Mouse (Mus musculus) liver, embryonic 13.5 days (tissue): ENCODE results near the gene Kifap3. TPM values are rescaled to one million over a fixed set of nuclear protein-coding genes. Genes with fewer than 3 reads are reported as not detected.

Source experiments
- ATAC-seq: fragments of 200-750 bp; cut with Nextera tagmentation; 2 replicates; pipeline ENCODE4 v1.8.0; 2017; ENCODE audit warnings: low read depth, mild to moderate bottlenecking, moderate number of reproducible peaks, moderate library complexity
- DNase-seq: peaks from one replicate; pipeline ENCODE4 v3.0.0; 2022
- H3K27ac ChIP-seq: fragments of 300-500 bp; sonication (generic); 2 replicates; pipeline ENCODE4 v1.5.1; 2015; ENCODE audit warnings: moderate library complexity, mild to moderate bottlenecking, inconsistent platforms
- H3K27me3 ChIP-seq: fragments of 300-500 bp; sonication (generic); 2 replicates; pipeline ENCODE4 v1.6.1; 2015; ENCODE audit warnings: mild to moderate bottlenecking, inconsistent platforms
- H3K36me3 ChIP-seq: fragments of 300-500 bp; sonication (generic); 2 replicates; pipeline ENCODE4 v1.6.1; 2015; ENCODE audit warnings: mild to moderate bottlenecking, inconsistent platforms
- H3K4me1 ChIP-seq: fragments of 300-500 bp; sonication (generic); replicated peaks from 2 replicates; pipeline ENCODE4 v1.6.1; 2015; ENCODE audit warnings: inconsistent platforms
- H3K4me2 ChIP-seq: fragments of 300-500 bp; sonication (generic); 2 replicates; pipeline ENCODE4 v1.6.1; 2015; ENCODE audit warnings: inconsistent platforms, mild to moderate bottlenecking, moderate library complexity
- H3K4me3 ChIP-seq: fragments of 300-500 bp; sonication (generic); replicated peaks from 2 replicates; pipeline ENCODE4 v1.5.1; 2015; ENCODE audit warnings: mild to moderate bottlenecking, inconsistent platforms
- H3K9ac ChIP-seq: fragments of 300-500 bp; sonication (generic); 2 replicates; pipeline ENCODE4 v1.6.1; 2015; ENCODE audit warnings: mild to moderate bottlenecking, inconsistent platforms
- H3K9me3 ChIP-seq: fragments of 300-500 bp; sonication (generic); replicated peaks from 2 replicates; pipeline ENCODE4 v1.6.1; 2016; ENCODE audit warnings: inconsistent platforms
- WGBS: fragments of 180-500 bp; shearing (Covaris S2); methylation state at CpG from one replicate; pipeline ENCODE4 v1.1.7; 2015; ENCODE audit not compliant: insufficient replicate concordance; 5-methylcytosine and 5-hydroxymethylcytosine counted together
- polyA plus RNA-seq: library from polyadenylated mRNA; unstranded; fragments of >200 nt; fragmentation: Nextera tagmentation; extraction: Ambion mirVana; gene quantifications from 2 replicates; pipeline ENCODE4 v1.2.1, GENCODE M21; 2015

Kifap3 gene
- polyA plus RNA-seq, 1 experiment from 2014 or later = 3.3 TPM

DNA sequence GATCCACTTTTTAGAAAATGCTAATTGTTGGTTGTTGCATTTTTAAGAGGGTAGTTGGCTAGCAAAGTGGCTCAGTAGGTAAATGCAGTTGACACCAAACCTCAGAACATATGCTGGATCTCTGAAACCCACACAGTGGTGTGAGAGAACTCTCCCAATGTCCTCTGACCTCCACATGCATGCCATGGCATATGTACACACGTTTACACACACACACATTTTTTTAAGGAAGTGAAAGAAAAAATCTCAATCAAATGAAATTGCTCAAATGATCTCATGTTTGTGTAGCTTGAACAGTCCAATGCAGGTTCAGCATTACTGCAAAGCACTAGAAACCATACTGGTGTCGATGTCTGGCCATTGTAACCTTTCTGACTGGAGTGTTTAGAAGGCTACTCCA lies 120.2 kb downstream of the Kifap3 start:
- no peak for ATAC-seq
- Histone ChIP-seq H3K4me3 (no peak overlapping the region), H3K36me3 (no peaks in the 10 kb centered on the region), H3K9me3 (no peaks in the 10 kb centered on the region), H3K4me2 (no peak overlapping the region), H3K27me3 (no peaks in the 10 kb centered on the region), H3K27ac (no peak overlapping the region), H3K9ac (no peak overlapping the region), H3K4me1 (no peaks in the 10 kb centered on the region)
- WGBS = 61% methylated on average over 2 of the region's 2 CpGs
- DNase-seq = no peak

GRCm38 (mm10) chr1:163900168-163900567 lies 120.8 kb downstream of the Kifap3 start:
- no peak overlapping the region for H3K4me3 ChIP-seq
- H3K36me3 ChIP-seq = no peaks in the 10 kb centered on the region
- ATAC-seq (no peak), DNase-seq (no peak)
- WGBS = 46% methylated on average over 2 of the region's 2 CpGs
- no peaks in the 10 kb centered on the region for H3K9me3 ChIP-seq
- no peak overlapping the region for H3K4me2 ChIP-seq
- no peaks in the 10 kb centered on the region for H3K4me1 ChIP-seq
- H3K27me3 ChIP-seq = no peaks in the 10 kb centered on the region
- H3K9ac ChIP-seq = no peak overlapping the region
- no peak overlapping the region for H3K27ac ChIP-seq

- Histone ChIP-seq H3K36me3 (no peaks in the 10 kb centered on the region), H3K4me3 (no peak overlapping the region), H3K4me1 (no peaks in the 10 kb centered on the region; the same call in 1 of the 2 replicates), H3K27ac (no peak overlapping the region), H3K9ac (no peak overlapping the region), H3K9me3 (no peaks in the 10 kb centered on the region), H3K27me3 (no peaks in the 10 kb centered on the region), H3K4me2 (no peak overlapping the region)
- ATAC-seq = no peak
- DNase-seq = no peak
- WGBS = 68% methylated on average over 3 of the region's 3 CpGs
Observed at GRCm38 (mm10) chr1:163903411-163903810, 124.0 kb downstream of the Kifap3 start.

DNA sequence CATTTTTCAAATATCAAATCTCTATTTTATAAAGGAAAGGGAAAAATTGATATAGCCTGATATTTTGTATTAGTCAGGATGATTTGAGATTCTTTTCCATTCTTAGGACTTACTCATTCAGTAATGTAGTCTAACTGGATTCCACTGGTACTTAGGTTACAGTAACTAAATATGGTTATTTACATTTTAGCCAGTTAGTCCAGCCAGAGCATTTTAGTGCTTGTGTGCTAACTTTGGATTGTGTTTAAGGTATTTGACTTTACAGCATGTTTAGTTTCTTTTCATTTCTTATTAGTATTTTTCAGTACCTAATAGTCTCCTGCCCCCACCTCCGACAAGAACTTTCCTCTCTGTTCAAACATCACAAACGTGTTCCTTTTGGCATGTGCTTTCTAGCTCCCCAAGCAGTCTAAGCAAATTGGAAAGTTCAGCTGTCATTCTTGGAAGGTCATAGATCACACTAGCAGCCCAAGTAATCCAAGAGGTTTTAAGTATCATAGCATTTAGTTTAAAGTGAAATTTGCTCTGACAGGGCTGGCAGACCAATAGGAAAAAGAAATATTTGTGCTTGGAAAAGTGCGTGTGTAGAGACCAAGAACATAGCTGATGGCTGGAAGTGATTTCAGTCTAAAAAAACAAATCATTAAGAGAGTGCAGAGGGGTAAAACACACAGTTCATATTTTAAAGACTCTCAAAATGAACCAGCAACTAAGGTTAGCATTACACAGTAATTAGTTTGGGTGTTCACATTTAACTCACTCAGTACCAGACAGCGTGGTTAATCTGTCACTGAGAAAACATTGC lies 127.8 kb downstream of the Kifap3 start:
- Histone ChIP-seq H3K4me1 (no peaks in the 10 kb centered on the region; the same call in 1 of the 2 replicates), H3K9ac (no peak overlapping the region), H3K27me3 (no peaks in the 10 kb centered on the region), H3K4me2 (no peak overlapping the region), H3K4me3 (no peak overlapping the region), H3K9me3 (no peaks in the 10 kb centered on the region), H3K27ac (no peak overlapping the region), H3K36me3 (no peaks in the 10 kb centered on the region)
- WGBS = 72% methylated on average over 4 of the region's 4 CpGs
- DNase-seq (no peak), ATAC-seq (no peak)

DNA sequence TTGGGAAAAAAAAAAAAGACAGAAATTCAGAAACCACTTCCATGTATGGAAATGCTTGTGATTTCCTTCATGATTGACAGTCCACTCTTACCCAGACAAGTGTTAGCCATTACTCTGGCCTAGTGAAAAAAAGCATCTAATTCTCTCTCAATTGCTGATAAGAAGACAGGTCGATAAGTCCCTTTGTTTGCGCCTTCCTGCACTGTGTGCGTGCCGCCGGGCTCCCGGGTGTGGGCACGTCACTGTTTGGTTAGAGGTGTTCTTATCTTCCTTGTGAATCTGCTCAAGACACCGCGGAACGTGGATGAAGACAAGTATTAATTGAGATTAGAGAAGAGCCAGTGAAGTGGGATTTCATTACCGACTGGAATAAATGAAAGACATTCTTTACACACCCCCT lies 129.0 kb downstream of the Kifap3 start:
- ATAC-seq (no peak), DNase-seq (no peak)
- Histone ChIP-seq H3K4me3 (no peak overlapping the region), H3K36me3 (no peaks in the 10 kb centered on the region), H3K4me2 (no peak overlapping the region), H3K4me1 (no peaks in the 10 kb centered on the region; the same call in 1 of the 2 replicates), H3K9ac (no peak overlapping the region), H3K9me3 (no peaks in the 10 kb centered on the region), H3K27me3 (no peaks in the 10 kb centered on the region), H3K27ac (no peak overlapping the region)
- 31% methylated on average over 11 of the region's 11 CpGs for WGBS

- H3K36me3 ChIP-seq = no peaks in the 10 kb centered on the region
- no peaks in the 10 kb centered on the region for H3K27me3 ChIP-seq
- no peaks in the 10 kb centered on the region for H3K9me3 ChIP-seq
- no peak overlapping the region for H3K9ac ChIP-seq
- H3K27ac ChIP-seq = no peak overlapping the region
- WGBS = 2% methylated on average over 2 of the region's 2 CpGs
- H3K4me1 ChIP-seq = no peaks in the 10 kb centered on the region; the same call in 1 of the 2 replicates
- DNase-seq (no peak), ATAC-seq (no peak)
- no peak overlapping the region for H3K4me3 ChIP-seq
- no peak overlapping the region for H3K4me2 ChIP-seq
Observed at GRCm38 (mm10) chr1:163910343-163910742, 131.0 kb downstream of the Kifap3 start.

- 80% methylated on average over 9 of the region's 9 CpGs for WGBS
- Histone ChIP-seq H3K27ac (no peak overlapping the region), H3K36me3 (no peaks in the 10 kb centered on the region), H3K9me3 (no peaks in the 10 kb centered on the region), H3K4me3 (no peak overlapping the region), H3K9ac (no peak overlapping the region), H3K27me3 (no peaks in the 10 kb centered on the region), H3K4me1 (no peaks in the 10 kb centered on the region; the same call in 1 of the 2 replicates), H3K4me2 (no peak overlapping the region)
- DNase-seq (no peak), ATAC-seq (no peak)
Observed at GRCm38 (mm10) chr1:163910785-163911184, 131.4 kb downstream of the Kifap3 start.

DNA sequence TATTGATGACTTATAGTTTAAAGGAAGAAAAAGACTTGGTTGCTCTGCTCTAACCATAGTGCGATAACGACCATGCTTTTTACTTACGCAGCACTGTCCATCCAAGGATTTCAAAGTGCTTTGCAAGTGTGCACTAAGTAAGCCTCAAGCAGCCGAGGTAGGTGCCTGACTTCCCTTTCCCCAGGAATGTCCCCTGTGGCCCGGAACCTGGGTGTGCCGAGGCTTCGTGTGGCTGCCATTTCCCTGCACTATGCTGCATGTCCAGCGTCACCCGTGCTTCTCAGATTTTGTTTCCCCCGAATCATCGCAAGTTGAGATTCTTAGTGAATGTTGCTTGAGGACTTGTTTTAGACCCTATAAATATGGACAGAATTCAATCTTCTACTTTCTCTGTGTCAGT lies 132.6 kb downstream of the Kifap3 start:
- no peak for DNase-seq
- no peaks in the 10 kb centered on the region for H3K27me3 ChIP-seq
- H3K4me3 ChIP-seq = no peak overlapping the region
- H3K9me3 ChIP-seq = no peaks in the 10 kb centered on the region
- no peak overlapping the region for H3K27ac ChIP-seq
- H3K9ac ChIP-seq = no peak overlapping the region
- H3K4me1 ChIP-seq = no peaks in the 10 kb centered on the region; the same call in 1 of the 2 replicates
- 76% methylated on average over 11 of the region's 11 CpGs for WGBS
- no peak overlapping the region for H3K4me2 ChIP-seq
- no peak for ATAC-seq
- no peaks in the 10 kb centered on the region for H3K36me3 ChIP-seq

- H3K27ac ChIP-seq = no peak overlapping the region
- no peaks in the 10 kb centered on the region for H3K4me1 ChIP-seq
- H3K27me3 ChIP-seq = no peaks in the 10 kb centered on the region
- ATAC-seq (no peak), DNase-seq (no peak)
- H3K9me3 ChIP-seq = no peaks in the 10 kb centered on the region
- H3K4me3 ChIP-seq = no peak overlapping the region
- H3K4me2 ChIP-seq = no peak overlapping the region
- WGBS = 80% methylated on average over 5 of the region's 5 CpGs
- H3K36me3 ChIP-seq = no peaks in the 10 kb centered on the region
- no peak overlapping the region for H3K9ac ChIP-seq
Observed at GRCm38 (mm10) chr1:163917349-163918160, 138.2 kb downstream of the Kifap3 start.

- Histone ChIP-seq H3K4me2 (no peak overlapping the region), H3K9ac (no peak overlapping the region), H3K4me3 (no peak overlapping the region), H3K27me3 (no peaks in the 10 kb centered on the region), H3K36me3 (no peaks in the 10 kb centered on the region), H3K4me1 (0 out of 2 replicates have a peak, but pooled peaks cover 3% of the 10 kb centered on the region), H3K27ac (no peak overlapping the region), H3K9me3 (no peaks in the 10 kb centered on the region)
- WGBS = 69% methylated on average over 8 of the region's 8 CpGs
- ATAC-seq (no peak), DNase-seq (no peak)
Observed at GRCm38 (mm10) chr1:163924093-163924492, 144.7 kb downstream of the Kifap3 start.

- peak within 1 kb of the TSS; percentile 86 for H3K27ac ChIP-seq
- 68% methylated on average over 7 of the region's 7 CpGs for WGBS
- H3K9me3 ChIP-seq = no peaks in the 10 kb centered on the region
- DNase-seq (no peak), ATAC-seq (no peak)
- H3K4me3 ChIP-seq = peak within 1 kb of the TSS; percentile 94
- H3K4me1 ChIP-seq = peaks cover 26% of the 10 kb centered on the region
- H3K9ac ChIP-seq = peak within 1 kb of the TSS; percentile 95
- H3K4me2 ChIP-seq = peak within 1 kb of the TSS; percentile 71
- peaks cover 8% of the 10 kb centered on the region for H3K36me3 ChIP-seq
- no peaks in the 10 kb centered on the region for H3K27me3 ChIP-seq
Observed at GRCm38 (mm10) chr1:163928846-163929245, 149.5 kb downstream of the Kifap3 start, which contains the start of gene Scyl3. Scyl3 (plus strand) TSS chr1:163929100.
